Mouse (Mus musculus) lung, postnatal 25 days (tissue): ENCODE data around the gene Ddi2.

Experiments
- DNase-seq: peaks from one replicate; pipeline ENCODE4 v3.0.0; 2022; ENCODE audit warnings: low spot score

The Ddi2 gene

DNA sequence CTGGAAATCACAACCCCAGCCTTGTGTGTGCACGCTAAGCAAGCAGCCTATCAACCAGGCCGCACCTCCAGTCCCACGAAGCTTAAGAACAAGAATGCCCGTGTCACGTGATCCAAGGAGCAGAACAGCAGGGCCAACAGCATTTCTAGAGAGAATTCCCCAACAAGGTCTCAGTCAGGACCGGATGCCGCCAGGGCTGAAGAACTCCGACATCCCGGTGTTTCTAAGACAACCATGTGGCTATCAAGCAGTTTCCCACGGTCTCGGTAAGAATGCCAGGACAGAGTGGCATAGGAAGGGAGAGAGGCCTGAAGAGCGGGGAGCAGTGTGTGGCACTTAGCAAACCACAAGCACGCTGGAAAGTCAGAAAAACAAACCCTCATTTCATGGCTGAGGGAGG lies 69.4 kb downstream of the Ddi2 start:
- DNase-seq = peak; percentile 54

DNA sequence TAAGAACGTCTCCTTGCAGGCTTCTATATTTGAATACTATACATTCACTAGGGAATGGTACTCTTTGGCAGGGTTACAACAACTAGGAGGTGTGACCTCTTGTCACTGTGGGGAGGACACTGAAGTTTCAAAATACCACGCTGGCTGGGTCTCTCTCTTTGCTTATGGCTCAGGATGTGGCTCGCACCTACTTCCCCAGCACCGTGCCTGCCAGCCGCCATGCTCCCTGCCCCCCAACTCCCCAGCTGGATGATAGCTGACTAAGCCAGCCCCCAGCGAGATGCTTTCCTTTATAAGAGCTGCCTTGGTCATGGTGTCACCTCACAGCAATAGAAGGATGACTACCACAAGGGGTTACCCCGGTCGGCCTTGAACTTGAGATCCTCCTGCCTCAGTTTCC lies 70.2 kb downstream of the Ddi2 start:
- DNase-seq = no peak

DNA sequence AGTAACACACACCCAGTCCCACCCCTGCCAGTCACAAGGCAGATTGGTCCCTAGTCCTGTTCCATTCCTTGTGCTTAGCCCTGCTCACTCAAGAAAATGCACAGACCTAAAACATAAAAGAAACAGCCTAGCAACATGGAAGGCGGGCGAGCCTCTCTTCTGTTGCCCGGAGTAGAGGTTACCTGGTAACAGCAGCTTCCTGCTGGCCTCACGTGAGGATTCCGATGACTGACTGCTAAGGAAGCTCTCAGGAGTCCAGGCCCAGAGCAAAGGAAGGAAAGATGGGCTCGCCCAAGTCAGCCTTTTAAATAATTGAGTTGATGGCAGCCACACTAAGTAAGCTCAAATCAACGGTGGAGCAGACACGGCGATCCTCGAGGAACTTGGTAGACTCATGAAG lies 71.3 kb downstream of the Ddi2 start:
- DNase-seq = no peak

GRCm38 (mm10) chr4:141651286-141651685 lies 71.9 kb downstream of the Ddi2 start:
- DNase-seq = no peak

GRCm38 (mm10) chr4:141649244-141649643 lies 74.0 kb downstream of the Ddi2 start:
- DNase-seq = no peak

GRCm38 (mm10) chr4:141648262-141648661 lies 75.0 kb downstream of the Ddi2 start:
- DNase-seq = no peak

DNA sequence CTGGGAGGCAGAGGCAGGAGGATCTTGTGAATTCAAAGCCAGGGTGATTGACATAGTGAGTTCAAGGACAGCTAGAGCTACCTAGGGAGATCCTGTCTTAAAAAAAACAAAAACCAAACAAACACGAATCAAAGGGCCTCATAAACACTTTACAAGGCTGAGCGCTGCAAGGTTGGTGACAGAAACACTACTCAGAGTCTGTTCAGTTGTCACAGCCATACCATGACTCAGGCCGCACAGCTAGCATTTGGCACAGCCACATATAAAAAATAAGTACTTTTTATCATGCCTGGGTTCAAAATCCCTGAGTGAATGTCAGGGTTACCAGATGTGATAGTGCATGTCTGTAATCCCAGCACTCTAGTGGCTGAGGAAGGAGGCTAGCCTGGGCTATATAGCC lies 76.0 kb downstream of the Ddi2 start:
- DNase-seq = no peak

- DNase-seq = no peak
These were observed 77.2 kb downstream of the Ddi2 start for GRCm38 (mm10) chr4:141645988-141646387.

GRCm38 (mm10) chr4:141643118-141643855 lies 79.9 kb downstream of the Ddi2 start:
- peak; percentile 65 for DNase-seq

DNA sequence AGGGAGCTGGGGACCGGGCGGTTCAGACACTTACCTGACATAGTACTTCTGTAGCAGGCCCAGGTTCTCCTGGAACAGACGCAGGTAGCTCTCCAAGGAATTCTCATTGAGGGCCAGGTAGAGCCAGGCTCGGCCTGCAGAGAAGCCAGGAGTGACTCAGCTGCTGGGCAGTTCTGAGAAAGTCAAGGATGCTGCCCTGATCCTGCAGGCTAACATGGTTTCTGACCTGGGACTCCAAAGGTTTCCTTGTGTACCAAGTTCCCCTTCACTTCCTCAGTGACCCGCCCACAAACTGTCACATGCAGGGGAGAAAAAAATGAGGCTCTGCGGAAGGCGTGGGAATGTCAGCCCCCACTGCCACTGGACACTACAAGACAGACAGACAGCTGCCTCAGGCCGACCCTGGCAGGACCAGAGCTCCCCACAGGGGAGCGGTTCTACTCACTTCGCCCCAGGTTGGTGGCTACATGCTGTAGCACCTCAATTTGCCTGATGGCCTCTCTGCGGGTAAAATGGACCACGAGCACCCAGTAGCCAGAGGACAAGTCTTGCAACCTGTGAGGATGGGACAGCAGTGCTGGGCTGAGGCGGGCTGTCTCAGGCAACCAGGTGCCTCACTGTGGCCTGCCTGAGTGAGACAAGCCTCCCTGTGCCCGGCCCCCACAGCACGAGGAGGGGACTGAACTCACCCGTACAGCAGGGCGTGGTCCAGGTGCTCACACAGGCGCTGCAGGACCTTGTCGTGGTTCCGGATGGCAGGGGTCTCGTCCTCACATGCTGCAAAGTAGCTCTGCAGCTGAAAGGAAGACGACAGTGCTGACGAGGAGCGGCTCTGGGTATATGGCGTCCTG lies 81.0 kb downstream of the Ddi2 start:
- no peak for DNase-seq

- DNase-seq = no peak
These were observed 81.9 kb downstream of the Ddi2 start for GRCm38 (mm10) chr4:141641353-141641771.

- no peak for DNase-seq
These were observed 83.7 kb downstream of the Ddi2 start for GRCm38 (mm10) chr4:141639474-141639873.

DNA sequence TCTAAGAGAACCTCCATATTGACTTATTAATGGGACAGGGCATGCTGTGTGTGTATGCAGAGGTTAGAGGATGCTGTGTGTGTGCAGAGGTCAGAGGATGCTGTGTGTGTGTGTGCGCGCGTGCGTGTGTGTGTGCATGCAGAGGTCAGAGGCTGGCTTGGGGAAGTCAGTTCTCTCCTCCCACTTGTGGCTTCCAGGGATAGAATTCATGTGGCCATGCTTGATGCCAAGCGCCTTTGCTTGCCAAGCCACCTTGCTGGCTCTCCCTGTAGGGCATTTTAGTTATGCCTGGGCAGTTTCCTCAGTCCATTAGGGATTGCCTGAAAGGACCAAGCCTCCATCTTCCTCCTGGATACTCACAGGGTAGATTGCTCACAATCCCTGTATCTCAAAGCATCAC lies 86.5 kb downstream of the Ddi2 start:
- DNase-seq = no peak

- DNase-seq = no peak
These were observed 87.2 kb downstream of the Ddi2 start for GRCm38 (mm10) chr4:141635991-141636390.

GRCm38 (mm10) chr4:141632111-141632873 lies 90.9 kb downstream of the Ddi2 start:
- peak; percentile 49 for DNase-seq

DNA sequence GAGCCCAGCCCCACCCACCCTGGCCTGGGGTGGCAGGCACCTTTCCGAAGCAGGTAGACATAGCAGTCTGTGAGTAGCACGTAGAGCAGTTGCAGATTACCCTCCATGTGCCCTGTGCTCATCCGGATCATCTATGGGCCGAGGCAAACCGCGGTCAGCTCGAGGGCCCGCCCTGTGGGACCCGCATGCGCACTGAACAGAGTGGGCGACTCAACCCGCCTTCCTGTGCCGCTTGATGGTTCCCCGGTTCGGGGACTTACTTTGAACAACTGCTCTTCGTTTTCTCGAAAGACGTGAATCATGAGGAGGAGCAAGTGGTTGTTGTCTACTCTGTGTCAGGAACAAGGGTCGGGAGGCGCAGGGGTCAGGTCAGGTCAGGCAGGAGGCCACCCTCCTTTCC lies 92.0 kb downstream of the Ddi2 start:
- no peak for DNase-seq

- DNase-seq = no peak
These were observed 93.2 kb downstream of the Ddi2 start for GRCm38 (mm10) chr4:141630021-141630420.

- DNase-seq = no peak
These were observed 94.6 kb downstream of the Ddi2 start for GRCm38 (mm10) chr4:141628661-141629060.
